Mouse (Mus musculus) heart, adult 2 months (tissue): ENCODE results near the gene Insl3.

Source experiments
- CTCF ChIP-seq: fragments of 200-600 bp; IDR thresholded peaks from 2 replicates; pipeline ENCODE4 v1.8.1; 2022; ENCODE audit warnings: antibody characterized with exemption, mild to moderate bottlenecking, moderate library complexity
- EP300 ChIP-seq: fragments of 200-500 bp; IDR thresholded peaks from 2 replicates; pipeline ENCODE4 v1.6.1; 2011; ENCODE audit warnings: low read depth, low read length, control low read depth; ENCODE audit not compliant: insufficient read depth
- POLR2A ChIP-seq: fragments of 200-500 bp; IDR thresholded peaks from 2 replicates; pipeline ENCODE4 v1.6.1; 2011; ENCODE audit warnings: mild to moderate bottlenecking, low read depth, low read length, control low read depth; ENCODE audit not compliant: insufficient read depth

- TF ChIP-seq CTCF: no peak
- no peak for TF ChIP-seq EP300
- TF ChIP-seq POLR2A: no peak
Measured at GRCm38 (mm10) chr8:71728826-71729620, 40.0 kb downstream of the Insl3 start.
